Mouse (Mus musculus): ENCODE measurements around the gene Gje1. TPM values are rescaled to one million over a fixed set of nuclear protein-coding genes. Genes with fewer than 3 reads are reported as not detected.

Gene Gje1
- total and polyA plus RNA-seq, 2 experiments from 2014 or later: not detected

GRCm38 (mm10) chr10:14685663-14686062, 32.4 kb downstream of the Gje1 start:
- peak; percentile 19; the same call in 1 of the 2 replicates for TF ChIP-seq CTCF (IDR thresholded peaks at IDR 0.05)
- Histone ChIP-seq H3K27me3 (ENCODE audit: insufficient read depth, low read length) (no peaks in the 10 kb centered on the region), H3K4me1 (ENCODE audit: insufficient read depth, low read length) (no peaks in the 10 kb centered on the region), H3K9me3 (ENCODE audit: low read length) (no peaks in the 10 kb centered on the region), H3K4me2 (ENCODE audit: low read depth, low read length, poor library complexity, severe bottlenecking) (no peak overlapping the region), H3K4me3 (ENCODE audit: low read depth, low read length) (no peak overlapping the region), H3K36me3 (ENCODE audit: insufficient read depth, low read length) (peaks cover 8% of the 10 kb centered on the region), H3K9ac (replicated peaks; ENCODE audit: low read length, poor library complexity, severe bottlenecking) (no peak overlapping the region), H3K27ac (ENCODE audit: low read depth, low read length) (no peak overlapping the region)
- ATAC-seq (ENCODE audit: low FRiP score) (no peak), DNase-seq (ENCODE audit: low spot score) (no peak)
- 100% methylated on average over 1 of the region's 1 CpGs for WGBS

- Histone ChIP-seq H3K4me2 (ENCODE audit: low read depth, low read length, poor library complexity, severe bottlenecking) (no peak overlapping the region), H3K4me3 (ENCODE audit: low read depth, low read length) (no peak overlapping the region), H3K9me3 (ENCODE audit: low read length) (no peaks in the 10 kb centered on the region), H3K36me3 (ENCODE audit: insufficient read depth, low read length) (peaks cover 24% of the 10 kb centered on the region; the same call in 1 of the 2 replicates), H3K9ac (replicated peaks; ENCODE audit: low read length, poor library complexity, severe bottlenecking) (no peak overlapping the region), H3K27me3 (ENCODE audit: insufficient read depth, low read length) (no peaks in the 10 kb centered on the region), H3K27ac (ENCODE audit: low read depth, low read length) (no peak overlapping the region), H3K4me1 (ENCODE audit: insufficient read depth, low read length) (no peaks in the 10 kb centered on the region)
- WGBS: 90% methylated on average over 2 of the region's 2 CpGs
- ATAC-seq (ENCODE audit: low FRiP score) (no peak), DNase-seq (ENCODE audit: low spot score) (no peak)
- no peak for TF ChIP-seq CTCF (IDR thresholded peaks at IDR 0.05)
Measured at GRCm38 (mm10) chr10:14666147-14666546, 51.9 kb downstream of the Gje1 start.

Other genes starting within 250 kb of the Gje1 start
- gene Adgrg6, start 172.6 kb downstream of the Gje1 start, total RNA-seq (2014; rRNA removed): 3.0 and 5.5 TPM in 2 replicates
- 0.86 and 1.6 TPM in 2 replicates for gene Adgrg6, start 172.6 kb downstream of the Gje1 start, polyA plus RNA-seq (2015; fragmentation: Nextera tagmentation; extraction: Ambion mirVana)
- 104 and 105 TPM in 2 replicates for gene Vta1, start 12.7 kb downstream of the Gje1 start, total RNA-seq (2014; rRNA removed)
- gene Vta1, start 12.7 kb downstream of the Gje1 start, polyA plus RNA-seq (2015; fragmentation: Nextera tagmentation; extraction: Ambion mirVana): 177 and 184 TPM in 2 replicates
- gene Nmbr, start 12.6 kb downstream of the Gje1 start, total RNA-seq (2014; rRNA removed): 4.5 and 5.0 TPM in 2 replicates
- 2.8 and 3.3 TPM in 2 replicates for gene Nmbr, start 12.6 kb downstream of the Gje1 start, polyA plus RNA-seq (2015; fragmentation: Nextera tagmentation; extraction: Ambion mirVana)